Mouse (Mus musculus) thymus, adult 2 months (tissue): ENCODE measurements at regions not wholly inside any gene's neighbourhood (a gene's known extent, or its start where the extent isn't known, plus 50 kb on each side); places are given as distances from the start of the nearest gene placed in this dataset.

Source experiments
- CTCF ChIP-seq: fragments of 200-500 bp; IDR thresholded peaks from 2 replicates; pipeline ENCODE4 v1.5.1; 2012; ENCODE audit warnings: mild to moderate bottlenecking, control low read depth, low read length, moderate library complexity, borderline replicate concordance; ENCODE audit not compliant: control insufficient read depth, poor library complexity, insufficient read depth; ENCODE audit errors: extremely low read depth
- POLR2A ChIP-seq: fragments of 200-500 bp; IDR thresholded peaks from 2 replicates; pipeline ENCODE4 v1.6.1; 2012; ENCODE audit warnings: mild to moderate bottlenecking, low read length, control low read depth, moderate library complexity; ENCODE audit not compliant: control insufficient read depth, poor library complexity, insufficient read depth; ENCODE audit errors: extremely low read depth

- no peak for TF ChIP-seq CTCF
- no peak for TF ChIP-seq POLR2A
Observed at GRCm38 (mm10) chr12:106529175-106529574, 519.1 kb downstream of the Vrk1 start.
